Mouse (Mus musculus) 3T3-L1 (cell line): ENCODE data around the gene Rnf123.

Source experiments
- DNase-seq: peaks from one replicate; pipeline ENCODE4 v3.0.0-alpha.2; 2015; ENCODE audit warnings: low read depth, low spot score

Rnf123 gene

GRCm38 (mm10) chr9:108082988-108083431, at the start of gene Rnf123:
Gene Rnf123 (minus strand): TSS chr9:108083346.
- no peak for DNase-seq

DNA sequence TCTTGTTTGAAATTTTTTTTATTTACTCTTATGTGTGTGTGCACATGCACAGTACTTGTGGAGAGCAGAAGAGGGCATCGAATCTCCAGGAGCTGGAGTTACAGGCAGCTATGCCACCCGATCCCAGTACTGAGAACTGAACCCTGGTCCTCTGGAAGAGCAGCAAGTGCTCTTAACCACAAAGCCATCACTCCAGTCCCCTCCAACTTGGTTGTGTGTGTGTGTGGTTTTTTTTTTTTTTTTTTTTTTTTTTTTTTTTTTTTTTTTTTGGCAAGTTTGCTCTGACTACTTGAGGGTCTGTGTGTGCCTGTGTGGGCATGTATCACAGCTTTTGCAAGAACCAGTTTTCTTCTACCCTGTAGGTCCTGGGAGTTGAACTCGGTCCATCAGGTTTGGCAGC, 49.2 kb upstream of the Rnf123 start:
- no peak for DNase-seq

- no peak for DNase-seq
Measured at GRCm38 (mm10) chr9:108131502-108131901, 48.4 kb upstream of the Rnf123 start.

DNA sequence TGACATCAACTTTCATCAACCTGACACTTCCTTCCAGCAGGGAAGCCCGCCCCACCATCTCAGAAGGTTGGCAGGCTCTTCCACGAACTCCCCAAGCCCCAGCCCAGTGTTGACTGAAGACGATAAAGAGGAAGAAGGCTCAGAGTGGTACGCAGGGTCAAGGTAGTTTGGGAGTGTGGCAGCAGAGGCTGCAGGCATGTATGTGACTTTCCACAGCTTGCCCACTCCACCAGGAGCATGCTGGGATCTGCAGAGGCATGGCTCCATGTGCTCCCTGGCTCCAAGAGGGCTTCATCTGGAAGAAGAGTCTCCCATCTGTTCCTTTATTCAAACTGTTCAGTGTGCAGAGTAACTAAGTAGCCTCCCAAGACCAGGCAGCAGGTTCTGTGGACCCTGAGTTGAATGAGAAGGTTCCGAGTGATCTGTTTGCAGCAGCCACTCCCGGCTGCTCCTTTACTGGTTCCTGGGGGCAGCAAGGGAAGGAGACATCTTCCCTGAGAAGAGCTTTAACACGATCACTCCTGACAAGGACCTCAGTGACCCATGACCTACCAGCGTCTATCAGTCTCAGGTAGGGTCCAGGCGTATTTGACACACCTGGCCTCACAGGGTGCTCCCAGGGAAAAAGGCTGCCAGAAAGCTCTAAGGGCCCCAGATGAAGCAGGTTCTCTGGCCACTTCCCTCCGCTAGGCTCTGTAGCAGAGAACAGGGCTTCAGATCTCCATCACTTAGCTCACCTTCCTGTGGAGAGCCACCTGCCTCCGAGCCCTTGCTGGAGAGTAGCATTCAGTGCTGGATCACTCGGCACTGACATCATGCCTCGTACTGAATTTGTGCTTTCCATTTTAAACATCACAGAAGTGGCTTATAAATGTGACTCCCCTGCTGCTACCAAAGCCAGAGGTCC, 46.1 kb upstream of the Rnf123 start:
- DNase-seq = no peak

GRCm38 (mm10) chr9:108128248-108128647, 45.1 kb upstream of the Rnf123 start:
- peak; percentile 40 for DNase-seq

- DNase-seq = no peak
Measured at GRCm38 (mm10) chr9:108126436-108127180, 43.5 kb upstream of the Rnf123 start.

DNA sequence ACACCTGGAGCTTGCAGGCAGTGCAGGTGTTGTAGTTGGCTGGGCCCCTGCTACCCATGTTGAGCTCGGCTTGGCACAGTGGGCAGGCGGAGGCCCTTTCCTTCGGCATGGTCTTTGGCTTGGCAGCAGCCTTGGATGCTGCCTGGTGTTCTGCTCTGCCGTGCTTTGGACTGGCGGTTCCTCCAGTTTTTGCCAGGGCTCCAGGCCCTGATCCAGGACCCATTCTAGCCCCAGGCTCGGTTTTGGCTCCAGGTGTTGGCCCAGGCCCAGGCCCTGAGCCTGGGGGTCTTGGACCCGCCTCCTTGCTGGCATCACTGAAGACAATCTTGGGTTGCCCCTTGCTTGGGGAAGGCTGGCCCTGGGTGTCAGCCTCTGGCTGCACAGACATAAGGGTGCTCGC, 42.6 kb upstream of the Rnf123 start:
- no peak for DNase-seq

- peak; percentile 58 for DNase-seq
Measured at GRCm38 (mm10) chr9:108123916-108124315, 40.8 kb upstream of the Rnf123 start.

GRCm38 (mm10) chr9:108121170-108121969, 38.2 kb upstream of the Rnf123 start:
- peak; percentile 18 for DNase-seq

DNA sequence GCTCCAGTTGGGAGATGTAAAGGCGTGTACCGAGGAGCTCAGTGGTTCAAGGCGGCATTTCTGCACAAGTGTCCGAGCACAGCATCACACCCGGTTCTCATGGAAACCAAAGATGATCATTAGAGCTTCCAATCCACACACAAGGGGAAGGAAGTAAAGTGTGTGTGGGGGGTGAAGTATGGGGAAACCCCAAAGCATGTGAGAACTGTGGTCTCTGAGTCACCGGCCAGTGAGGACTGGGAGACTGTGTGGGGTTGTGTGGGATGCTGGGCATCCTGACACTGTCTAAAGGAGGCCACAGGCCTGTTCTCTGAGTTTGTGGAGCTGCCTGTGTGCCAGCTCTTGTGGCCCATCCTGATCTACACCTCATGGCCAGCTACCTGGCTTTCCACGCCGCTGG, 37.5 kb upstream of the Rnf123 start:
- DNase-seq = peak; percentile 89

DNA sequence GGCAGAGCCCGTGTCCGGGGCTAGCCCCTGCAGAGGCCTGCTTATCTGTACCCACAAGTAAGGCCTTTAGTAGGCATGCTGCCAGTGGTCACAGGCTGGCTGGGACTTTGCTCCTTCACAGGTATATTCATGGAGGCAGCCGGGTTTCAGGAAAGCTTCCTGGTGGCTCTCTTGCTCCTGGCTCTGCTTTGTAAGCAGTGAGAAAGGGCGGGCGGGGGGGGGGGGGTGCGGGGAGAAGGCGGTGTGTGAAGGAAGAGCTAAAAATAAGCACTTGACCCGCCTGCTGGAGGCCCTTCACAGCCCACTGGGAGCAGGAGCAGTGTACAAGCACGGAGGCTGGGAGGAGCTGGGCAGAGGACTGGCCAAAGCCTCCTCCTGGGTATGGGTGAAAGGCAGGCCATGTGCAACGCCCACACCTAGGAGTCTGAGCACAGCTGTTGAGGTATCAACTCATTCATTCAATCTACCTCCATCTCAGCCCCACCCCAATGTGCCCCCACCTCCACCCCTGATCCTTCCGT, 36.8 kb upstream of the Rnf123 start:
- DNase-seq = peak; percentile 87

DNA sequence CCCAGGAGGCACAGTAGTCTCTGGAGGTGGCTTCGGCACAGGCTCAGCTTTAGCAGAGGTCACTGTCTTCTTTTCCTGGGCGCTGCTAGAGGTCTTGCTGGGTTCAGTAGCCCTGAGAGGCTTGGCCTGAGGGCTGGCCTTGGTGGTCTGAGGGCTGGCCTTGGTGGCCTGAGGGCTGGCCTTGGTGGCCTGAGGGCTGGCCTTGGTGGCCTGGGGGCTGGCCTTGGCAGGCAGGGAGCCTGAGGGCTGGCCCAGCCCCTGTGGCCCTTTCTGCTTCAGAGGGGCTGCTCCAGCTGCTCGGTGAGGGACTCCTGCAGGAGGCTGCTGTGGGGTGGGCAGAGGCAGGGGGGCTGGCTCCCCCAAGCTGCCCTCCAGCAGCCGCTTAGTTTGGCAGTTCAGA, 34.0 kb upstream of the Rnf123 start:
- DNase-seq = no peak

DNA sequence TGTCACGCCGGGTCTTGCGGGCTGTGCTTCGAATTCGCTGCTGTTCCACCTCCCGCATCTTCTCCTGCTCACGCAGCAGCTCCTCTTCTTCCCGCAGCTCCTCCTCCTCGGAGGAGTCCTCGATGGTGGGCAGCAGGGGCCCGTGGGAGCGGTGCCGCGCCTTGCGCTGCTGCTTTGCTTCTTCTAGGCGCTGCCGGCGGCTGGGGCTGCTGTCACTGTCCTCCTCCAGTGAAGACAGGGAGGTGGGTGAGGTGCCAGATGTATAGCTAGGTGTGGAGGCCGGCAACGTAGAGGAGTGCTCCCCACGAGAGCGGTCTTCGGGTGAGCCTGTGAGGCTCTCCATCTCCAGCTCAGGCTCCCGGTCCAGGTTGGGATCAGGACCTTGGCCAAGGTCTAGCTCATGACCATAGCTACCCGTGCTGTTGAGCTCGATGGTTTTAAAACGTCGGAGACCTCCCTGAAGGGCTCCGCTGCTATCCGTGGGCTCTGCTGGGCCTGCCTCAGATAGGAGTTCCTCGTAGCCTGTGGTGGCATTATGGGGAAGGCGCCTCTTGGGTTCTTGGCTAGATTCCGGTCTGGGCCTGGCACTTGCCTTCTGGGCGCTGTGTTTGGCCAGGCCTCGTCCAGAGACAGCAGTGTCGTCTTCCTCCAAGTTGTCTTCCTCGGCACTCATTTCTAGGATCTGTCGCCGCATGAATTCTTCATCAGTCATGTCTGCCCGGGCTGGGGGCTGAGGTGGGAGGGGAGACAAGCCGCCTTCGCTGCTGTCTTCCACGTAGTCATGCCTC, 32.3 kb upstream of the Rnf123 start:
- DNase-seq = no peak

GRCm38 (mm10) chr9:108112719-108113340, 29.7 kb upstream of the Rnf123 start:
- no peak for DNase-seq

DNA sequence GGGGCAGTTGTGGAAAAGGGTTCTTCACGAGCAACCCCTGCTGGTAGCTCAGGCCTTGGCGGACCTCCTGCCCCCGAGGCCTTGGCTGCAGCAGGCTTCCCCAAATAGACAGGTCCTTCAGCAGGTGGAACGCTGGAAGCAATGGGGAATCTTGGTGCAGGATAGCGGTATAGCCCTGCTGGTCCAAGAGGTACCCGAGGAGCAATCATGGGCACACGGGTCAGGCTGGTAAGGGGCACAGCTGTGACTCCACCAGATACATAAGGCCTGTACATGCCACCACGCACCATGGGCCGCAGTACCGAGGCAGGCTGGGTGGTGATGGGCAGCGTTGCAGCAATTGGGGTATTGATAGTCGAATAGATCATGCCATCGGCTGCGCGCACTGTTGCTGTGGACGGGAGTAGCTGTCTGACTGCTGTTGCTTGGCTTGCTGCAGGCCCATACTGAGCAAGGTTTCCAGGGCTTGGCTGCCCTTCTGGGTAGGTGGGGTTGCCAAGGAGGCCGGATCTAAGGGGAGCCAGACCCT, 28.5 kb upstream of the Rnf123 start:
- DNase-seq = no peak

GRCm38 (mm10) chr9:108111101-108111592, 28.0 kb upstream of the Rnf123 start:
- no peak for DNase-seq

GRCm38 (mm10) chr9:108110160-108110559, 27.0 kb upstream of the Rnf123 start:
- DNase-seq = no peak

DNA sequence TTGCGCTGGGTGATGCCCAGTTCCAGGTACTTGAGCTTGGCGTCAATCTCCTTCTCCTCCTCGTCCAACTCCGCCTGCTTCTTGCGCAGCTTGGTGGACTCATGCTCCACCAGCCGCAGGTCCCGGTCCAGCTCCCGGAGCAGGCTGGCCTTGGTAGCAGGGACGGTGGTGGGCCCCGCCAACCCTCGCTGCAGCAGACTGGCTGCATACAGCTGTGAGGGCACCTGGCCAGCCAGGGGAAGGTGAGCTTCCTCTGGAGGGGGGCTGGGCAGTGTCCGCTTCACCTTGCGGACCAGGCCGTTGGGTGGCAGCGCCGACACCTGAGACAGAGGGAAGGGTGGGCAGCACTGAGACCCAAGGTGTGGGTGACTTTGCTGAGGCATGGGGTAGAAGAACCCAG, 24.7 kb upstream of the Rnf123 start:
- no peak for DNase-seq

GRCm38 (mm10) chr9:108106090-108106489, 22.9 kb upstream of the Rnf123 start:
- no peak for DNase-seq

- no peak for DNase-seq
Measured at GRCm38 (mm10) chr9:108105549-108105863, 22.4 kb upstream of the Rnf123 start.
